Mouse (Mus musculus) liver, embryonic 11.5 days (tissue): ENCODE measurements around the gene Scaf8. TPM values are rescaled to one million over a fixed set of nuclear protein-coding genes. Genes with fewer than 3 reads are reported as not detected.

Source experiments
- ATAC-seq: fragments of 200-750 bp; cut with Nextera tagmentation; replicated peaks from 2 replicates; pipeline ENCODE4 v1.8.0; 2017; ENCODE audit warnings: moderate number of reproducible peaks, mild to moderate bottlenecking, moderate TSS enrichment, moderate library complexity; ENCODE audit not compliant: low FRiP score
- DNase-seq: peaks from one replicate; pipeline ENCODE4 v3.0.0-alpha.2; 2017; ENCODE audit warnings: low spot score
- H3K27ac ChIP-seq: fragments of 300-500 bp; sonication (generic); 2 replicates; pipeline ENCODE4 v1.5.1; 2014; ENCODE audit warnings: mild to moderate bottlenecking, low read depth, low read length, control low read depth
- H3K27me3 ChIP-seq: fragments of 300-500 bp; sonication (generic); replicated peaks from 2 replicates; pipeline ENCODE4 v1.6.1; 2014; ENCODE audit warnings: low read length, mixed read lengths; ENCODE audit not compliant: control insufficient read depth, insufficient read depth
- H3K36me3 ChIP-seq: fragments of 300-500 bp; sonication (generic); 2 replicates; pipeline ENCODE4 v1.6.1; 2014; ENCODE audit warnings: mild to moderate bottlenecking, low read length, moderate library complexity, mixed read lengths; ENCODE audit not compliant: control insufficient read depth, insufficient read depth
- H3K4me1 ChIP-seq: fragments of 300-500 bp; sonication (generic); replicated peaks from 2 replicates; pipeline ENCODE4 v1.6.1; 2014; ENCODE audit warnings: low read length, mixed read lengths; ENCODE audit not compliant: control insufficient read depth, insufficient read depth
- H3K4me2 ChIP-seq: fragments of 300-500 bp; sonication (generic); 2 replicates; pipeline ENCODE4 v1.6.1; 2014; ENCODE audit warnings: mild to moderate bottlenecking, control low read depth, moderate library complexity
- H3K4me3 ChIP-seq: fragments of 300-500 bp; sonication (generic); 2 replicates; pipeline ENCODE4 v1.5.1; 2014; ENCODE audit warnings: low read depth, low read length, control low read depth
- H3K9ac ChIP-seq: fragments of 300-500 bp; sonication (generic); 2 replicates; pipeline ENCODE4 v1.6.1; 2014; ENCODE audit warnings: low read depth, low read length, control low read depth
- H3K9me3 ChIP-seq: fragments of 300-500 bp; sonication (generic); 2 replicates; pipeline ENCODE4 v1.6.1; 2016; ENCODE audit warnings: low read length, inconsistent platforms, mixed read lengths; ENCODE audit not compliant: control insufficient read depth
- WGBS: fragments of 180-500 bp; shearing (Covaris S2); extraction: QIAGEN DNeasy Blood & Tissue Kit; methylation state at CpG from one replicate; pipeline ENCODE4 v1.1.7; 2014; 5-methylcytosine and 5-hydroxymethylcytosine counted together
- polyA plus RNA-seq: library from polyadenylated mRNA; unstranded; fragments of >200 nt; fragmentation: Nextera tagmentation; extraction: Ambion mirVana; gene quantifications from 2 replicates; pipeline ENCODE4 v1.2.1, GENCODE M21; 2014

The Scaf8 gene
- polyA plus RNA-seq, 1 experiment from 2014 or later, result 24.4 TPM

GRCm38 (mm10) chr17:3206527-3207398 is 92.0 kb downstream of the Scaf8 start:
- no peak for DNase-seq
- ATAC-seq, result peak; percentile 21; the same call in 1 of the 2 replicates
- Histone ChIP-seq H3K27me3 (no peaks in the 10 kb centered on the region), H3K9ac (no peak overlapping the region), H3K27ac (no peak overlapping the region), H3K9me3 (no peaks in the 10 kb centered on the region), H3K4me2 (no peak overlapping the region), H3K36me3 (peaks cover 2% of the 10 kb centered on the region; the same call in 1 of the 2 replicates), H3K4me1 (no peaks in the 10 kb centered on the region; the same call in 1 of the 2 replicates), H3K4me3 (no peak overlapping the region)
- 57% methylated on average over 2 of the region's 2 CpGs for WGBS

GRCm38 (mm10) chr17:3207529-3208240 is 92.9 kb downstream of the Scaf8 start:
- H3K36me3 ChIP-seq, result peaks cover 2% of the 10 kb centered on the region; the same call in 1 of the 2 replicates
- no peak overlapping the region for H3K27ac ChIP-seq
- no peak for DNase-seq

GRCm38 (mm10) chr17:3208471-3208870 is 93.7 kb downstream of the Scaf8 start:
- no peak for DNase-seq
- Histone ChIP-seq H3K4me2 (no peak overlapping the region), H3K9ac (no peak overlapping the region), H3K9me3 (no peaks in the 10 kb centered on the region), H3K27ac (no peak overlapping the region), H3K27me3 (no peaks in the 10 kb centered on the region), H3K36me3 (peaks cover 2% of the 10 kb centered on the region; the same call in 1 of the 2 replicates), H3K4me3 (no peak overlapping the region), H3K4me1 (no peaks in the 10 kb centered on the region; the same call in 1 of the 2 replicates)
- no peak for ATAC-seq
- 82% methylated on average over 1 of the region's 1 CpGs for WGBS

More at GRCm38 (mm10) chr17:3207529-3208240, 92.9 kb downstream of the Scaf8 start:
- no peak overlapping the region for H3K4me2 ChIP-seq
- no peaks in the 10 kb centered on the region for H3K27me3 ChIP-seq
- 86% methylated on average over 6 of the region's 6 CpGs for WGBS
- ATAC-seq, result no peak
- no peaks in the 10 kb centered on the region; the same call in 1 of the 2 replicates for H3K4me1 ChIP-seq
- H3K4me3 ChIP-seq, result no peak overlapping the region
- no peak overlapping the region for H3K9ac ChIP-seq
- H3K9me3 ChIP-seq, result no peaks in the 10 kb centered on the region

- Histone ChIP-seq H3K27me3 (no peaks in the 10 kb centered on the region), H3K4me2 (no peak overlapping the region), H3K4me1 (no peaks in the 10 kb centered on the region; the same call in 1 of the 2 replicates), H3K4me3 (no peak overlapping the region), H3K9me3 (no peaks in the 10 kb centered on the region), H3K36me3 (peaks cover 2% of the 10 kb centered on the region; the same call in 1 of the 2 replicates), H3K9ac (no peak overlapping the region), H3K27ac (no peak overlapping the region)
- ATAC-seq, result no peak
- 90% methylated on average over 4 of the region's 4 CpGs for WGBS
- DNase-seq, result no peak
These were observed 94.8 kb downstream of the Scaf8 start for GRCm38 (mm10) chr17:3209581-3209980.

GRCm38 (mm10) chr17:3210134-3210533 is 95.4 kb downstream of the Scaf8 start:
- no peak overlapping the region for H3K9ac ChIP-seq
- no peak overlapping the region for H3K4me2 ChIP-seq
- no peak overlapping the region for H3K27ac ChIP-seq
- peaks cover 2% of the 10 kb centered on the region; the same call in 1 of the 2 replicates for H3K36me3 ChIP-seq
- ATAC-seq, result no peak
- H3K4me3 ChIP-seq, result no peak overlapping the region
- no peaks in the 10 kb centered on the region; the same call in 1 of the 2 replicates for H3K4me1 ChIP-seq
- no peaks in the 10 kb centered on the region for H3K27me3 ChIP-seq
- no peaks in the 10 kb centered on the region for H3K9me3 ChIP-seq
- 87% methylated on average over 5 of the region's 5 CpGs for WGBS
- DNase-seq, result no peak

GRCm38 (mm10) chr17:3212105-3212504 is 97.3 kb downstream of the Scaf8 start:
- no peak overlapping the region for H3K27ac ChIP-seq
- no peak overlapping the region for H3K4me3 ChIP-seq
- 90% methylated on average over 4 of the region's 4 CpGs for WGBS
- no peaks in the 10 kb centered on the region for H3K27me3 ChIP-seq
- no peaks in the 10 kb centered on the region for H3K9me3 ChIP-seq
- ATAC-seq (no peak), DNase-seq (no peak)
- peaks cover 9% of the 10 kb centered on the region; the same call in 1 of the 2 replicates for H3K36me3 ChIP-seq
- H3K4me2 ChIP-seq, result no peak overlapping the region
- peaks cover 4% of the 10 kb centered on the region; the same call in 1 of the 2 replicates for H3K4me1 ChIP-seq
- no peak overlapping the region for H3K9ac ChIP-seq

GRCm38 (mm10) chr17:3212886-3213285 is 98.1 kb downstream of the Scaf8 start:
- Histone ChIP-seq H3K4me3 (no peak overlapping the region), H3K9me3 (no peaks in the 10 kb centered on the region), H3K27ac (no peak overlapping the region), H3K4me1 (peaks cover 5% of the 10 kb centered on the region; the same call in 1 of the 2 replicates), H3K4me2 (no peak overlapping the region), H3K9ac (no peak overlapping the region), H3K36me3 (peaks cover 9% of the 10 kb centered on the region; the same call in 1 of the 2 replicates), H3K27me3 (no peaks in the 10 kb centered on the region)
- 90% methylated on average over 10 of the region's 10 CpGs for WGBS
- no peak for DNase-seq
- ATAC-seq, result no peak

GRCm38 (mm10) chr17:3214852-3215251 is 100.1 kb downstream of the Scaf8 start:
- H3K36me3 ChIP-seq, result peaks cover 9% of the 10 kb centered on the region; the same call in 1 of the 2 replicates
- no peaks in the 10 kb centered on the region for H3K9me3 ChIP-seq
- no peak for ATAC-seq
- no peak for DNase-seq
- peaks cover 5% of the 10 kb centered on the region; the same call in 1 of the 2 replicates for H3K4me1 ChIP-seq
- WGBS, result 87% methylated on average over 2 of the region's 2 CpGs
- H3K27ac ChIP-seq, result no peak overlapping the region
- no peak overlapping the region for H3K9ac ChIP-seq
- H3K4me3 ChIP-seq, result no peak overlapping the region
- H3K4me2 ChIP-seq, result no peak overlapping the region
- no peaks in the 10 kb centered on the region for H3K27me3 ChIP-seq
